Mouse (Mus musculus) erythroblast, embryonic 14.5 days (primary cell): ENCODE data around the gene Arfgap3. TPM values are rescaled to one million over a fixed set of nuclear protein-coding genes. Genes with fewer than 3 reads are reported as not detected.
A peak's percentile ranks its signal among the peaks of the same experiment; 100 is the strongest.
"Not testable (repeated sequence)": the region's sequence is repeated elsewhere in the genome, so short reads cannot be mapped to it uniquely, and the experiment has no call there.

Source experiments
- H3K27me3 ChIP-seq: 2 replicates; pipeline ENCODE4 v1.6.1; 2012; ENCODE audit warnings: inconsistent platforms; ENCODE audit not compliant: control insufficient read depth
- H3K36me3 ChIP-seq: 2 replicates; pipeline ENCODE4 v1.6.1; 2012; ENCODE audit warnings: mild to moderate bottlenecking, inconsistent platforms; ENCODE audit not compliant: control insufficient read depth
- H3K4me1 ChIP-seq: 2 replicates; pipeline ENCODE4 v1.6.1; 2012; ENCODE audit warnings: inconsistent platforms; ENCODE audit not compliant: control insufficient read depth
- H3K4me3 ChIP-seq: replicated peaks from 2 replicates; pipeline ENCODE3; 2012; ENCODE audit warnings: moderate library complexity, mild to moderate bottlenecking, inconsistent platforms
- H3K9me3 ChIP-seq: 2 replicates; pipeline ENCODE4 v1.6.1; 2012; ENCODE audit warnings: low read length, inconsistent platforms, mixed read lengths; ENCODE audit not compliant: control insufficient read depth
- GATA1 ChIP-seq: IDR thresholded peaks from 2 replicates; pipeline ENCODE4 v1.6.1; 2012; ENCODE audit warnings: low read length, inconsistent platforms, mixed read lengths
- TAL1 ChIP-seq: IDR thresholded peaks from 3 replicates; pipeline ENCODE4 v1.6.1; 2012; ENCODE audit warnings: low read length, inconsistent platforms, mixed read lengths
- polyA plus RNA-seq: library from polyadenylated mRNA; stranded (reverse); fragments of >175 nt; gene quantifications from 2 replicates; pipeline ENCODE4 v1.2.3, GENCODE M21; 2012

The Arfgap3 gene
- polyA plus RNA-seq, 1 experiment = 3.3 TPM

GRCm38 (mm10) chr15:83368261-83368660, 18.2 kb upstream of the Arfgap3 start:
- H3K36me3 ChIP-seq = peaks cover 36% of the 10 kb centered on the region
- H3K4me3 ChIP-seq = no peak overlapping the region
- peaks cover 57% of the 10 kb centered on the region for H3K4me1 ChIP-seq
- H3K27me3 ChIP-seq = peaks cover 6% of the 10 kb centered on the region
- H3K9me3 ChIP-seq = peaks cover 6% of the 10 kb centered on the region
- TF ChIP-seq TAL1 (no peak), GATA1 (no peak)

- Histone ChIP-seq H3K27me3 (peaks cover 6% of the 10 kb centered on the region), H3K36me3 (peaks cover 24% of the 10 kb centered on the region), H3K4me1 (peaks cover 66% of the 10 kb centered on the region), H3K4me3 (peak overlapping the region; percentile 71), H3K9me3 (peaks cover 6% of the 10 kb centered on the region)
- TF ChIP-seq TAL1 (no peak), GATA1 (no peak)
Observed at GRCm38 (mm10) chr15:83366933-83367552, 17.0 kb upstream of the Arfgap3 start.

- Histone ChIP-seq H3K4me3 (peak overlapping the region; percentile 71), H3K4me1 (peaks cover 71% of the 10 kb centered on the region), H3K36me3 (peaks cover 17% of the 10 kb centered on the region), H3K9me3 (peaks cover 6% of the 10 kb centered on the region), H3K27me3 (peaks cover 6% of the 10 kb centered on the region)
- TF ChIP-seq TAL1 (no peak), GATA1 (no peak)
Observed at GRCm38 (mm10) chr15:83365697-83366096, 15.7 kb upstream of the Arfgap3 start.

- H3K27me3 ChIP-seq = peaks cover 6% of the 10 kb centered on the region
- peaks cover 6% of the 10 kb centered on the region for H3K9me3 ChIP-seq
- TF ChIP-seq GATA1 (peak; percentile 59), TAL1 (peak; percentile 57)
- H3K36me3 ChIP-seq = peaks cover 17% of the 10 kb centered on the region
- H3K4me1 ChIP-seq = peaks cover 74% of the 10 kb centered on the region
- peak overlapping the region; percentile 53 for H3K4me3 ChIP-seq
Observed at GRCm38 (mm10) chr15:83364194-83364593, 14.1 kb upstream of the Arfgap3 start.

GRCm38 (mm10) chr15:83362813-83363212, 12.8 kb upstream of the Arfgap3 start:
- H3K9me3 ChIP-seq, H3K27me3 ChIP-seq: not testable (repeated sequence)
- Histone ChIP-seq H3K4me1 (peaks cover 66% of the 10 kb centered on the region), H3K36me3 (peaks cover 29% of the 10 kb centered on the region), H3K4me3 (peak overlapping the region; percentile 53)

GRCm38 (mm10) chr15:83360899-83361298, 10.9 kb upstream of the Arfgap3 start:
- H3K36me3 ChIP-seq = peaks cover 45% of the 10 kb centered on the region
- peaks cover 48% of the 10 kb centered on the region for H3K4me1 ChIP-seq
- H3K27me3 ChIP-seq, H3K9me3 ChIP-seq, H3K4me3 ChIP-seq: not testable (repeated sequence)

GRCm38 (mm10) chr15:83360140-83360539, 10.1 kb upstream of the Arfgap3 start:
- H3K4me3 ChIP-seq = no peak overlapping the region
- no peaks in the 10 kb centered on the region for H3K9me3 ChIP-seq
- peaks cover 47% of the 10 kb centered on the region for H3K36me3 ChIP-seq
- no peak for TF ChIP-seq TAL1
- TF ChIP-seq GATA1 = no peak
- H3K27me3 ChIP-seq = no peaks in the 10 kb centered on the region
- peaks cover 41% of the 10 kb centered on the region for H3K4me1 ChIP-seq

GRCm38 (mm10) chr15:83358476-83358875, 8.4 kb upstream of the Arfgap3 start:
- H3K9me3 ChIP-seq = no peaks in the 10 kb centered on the region
- no peak for TF ChIP-seq GATA1
- no peak for TF ChIP-seq TAL1
- H3K36me3 ChIP-seq = peaks cover 45% of the 10 kb centered on the region
- H3K4me1 ChIP-seq = peaks cover 24% of the 10 kb centered on the region
- no peaks in the 10 kb centered on the region for H3K27me3 ChIP-seq
- no peak overlapping the region for H3K4me3 ChIP-seq

GRCm38 (mm10) chr15:83351546-83351945, 1.5 kb upstream of the Arfgap3 start:
- no peaks in the 10 kb centered on the region for H3K9me3 ChIP-seq
- H3K4me3 ChIP-seq = no peak overlapping the region
- peaks cover 37% of the 10 kb centered on the region for H3K36me3 ChIP-seq
- H3K27me3 ChIP-seq = no peaks in the 10 kb centered on the region
- no peak for TF ChIP-seq TAL1
- no peak for TF ChIP-seq GATA1
- peaks cover 34% of the 10 kb centered on the region for H3K4me1 ChIP-seq

- no peak for TF ChIP-seq TAL1
- TF ChIP-seq GATA1 = no peak
- Histone ChIP-seq H3K4me1 (peaks cover 39% of the 10 kb centered on the region), H3K9me3 (no peaks in the 10 kb centered on the region), H3K27me3 (no peaks in the 10 kb centered on the region), H3K4me3 (peak overlapping the region; percentile 78), H3K36me3 (peaks cover 37% of the 10 kb centered on the region)
Observed at GRCm38 (mm10) chr15:83350859-83351258, 812 bp upstream of the Arfgap3 start.
